Mouse (Mus musculus) right cerebral cortex, postnatal 4 days (tissue): ENCODE measurements around the gene Pgr.

Source experiments
- DNase-seq: peaks from one replicate; pipeline ENCODE4 v3.0.0-alpha.2; 2022

Pgr gene

DNA sequence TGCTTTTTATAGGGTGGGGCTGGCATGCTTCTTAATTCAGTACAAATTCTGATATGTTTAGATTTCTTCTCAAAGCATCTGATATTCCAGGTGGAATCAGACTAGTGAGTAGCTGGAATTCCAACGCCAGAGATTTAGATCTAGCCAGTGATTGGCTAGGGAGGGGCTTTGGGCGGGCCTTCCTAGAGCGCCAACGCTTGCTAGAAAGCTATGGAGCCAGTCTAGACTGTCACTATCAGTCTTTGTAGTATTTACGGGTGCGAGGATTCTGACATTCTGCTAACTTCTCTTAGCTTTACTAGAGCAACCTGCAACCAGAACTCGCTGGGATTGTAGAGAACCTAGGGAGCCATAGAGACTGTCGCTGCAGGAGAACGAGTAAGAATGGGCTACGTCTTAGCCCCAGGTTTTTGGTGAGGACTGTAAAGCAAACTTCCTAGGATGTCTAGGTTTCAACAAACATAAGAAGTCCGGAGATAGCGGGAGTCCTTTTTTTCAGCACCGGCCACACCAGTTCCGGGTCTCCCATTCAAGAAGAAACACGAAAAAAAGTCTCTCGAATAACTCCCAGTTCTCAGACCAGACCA, at the start of gene Pgr:
Gene Pgr (plus strand): TSS at position 218 of the 587 bp plus-strand sequence.
- peak; percentile 22 for DNase-seq

DNA sequence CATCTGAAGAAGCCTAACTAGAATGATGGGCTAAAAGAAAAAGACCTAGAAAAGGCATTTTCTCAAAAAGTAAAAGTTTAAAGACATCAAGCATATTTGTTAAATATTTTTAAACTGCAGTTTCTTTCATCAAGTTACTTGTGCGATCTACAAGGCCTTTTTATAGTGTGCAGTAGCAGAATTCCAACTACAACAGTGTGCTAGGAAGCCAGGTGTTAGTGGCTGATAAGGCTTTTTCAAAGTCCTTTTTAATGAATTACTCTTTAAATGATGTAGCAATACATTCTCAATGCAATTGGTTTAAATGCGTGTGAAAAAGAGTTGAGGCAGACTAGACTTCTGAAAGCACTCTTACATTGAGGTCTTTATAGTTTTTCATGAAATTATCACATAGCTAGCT, 42.2 kb upstream of the Pgr start:
- no peak for DNase-seq

DNA sequence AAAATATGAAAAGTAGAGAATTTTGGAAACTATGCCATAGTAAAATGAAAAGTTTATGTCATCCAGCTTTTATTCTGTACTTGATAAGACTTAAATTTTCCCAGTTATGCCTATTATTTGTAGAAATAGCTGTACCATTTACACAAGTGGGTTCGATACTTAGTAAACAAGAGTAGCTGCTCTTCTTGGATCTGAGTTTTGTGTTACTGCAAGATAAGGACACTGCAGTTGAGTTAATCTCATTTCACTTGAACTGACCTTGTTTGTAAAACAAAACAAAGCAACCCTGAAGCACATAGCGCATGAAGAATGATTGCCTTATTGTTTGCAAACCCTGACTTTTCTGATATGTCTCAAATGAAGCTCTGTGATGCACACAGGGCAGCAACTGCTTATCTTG, 31.1 kb upstream of the Pgr start:
- no peak for DNase-seq

DNA sequence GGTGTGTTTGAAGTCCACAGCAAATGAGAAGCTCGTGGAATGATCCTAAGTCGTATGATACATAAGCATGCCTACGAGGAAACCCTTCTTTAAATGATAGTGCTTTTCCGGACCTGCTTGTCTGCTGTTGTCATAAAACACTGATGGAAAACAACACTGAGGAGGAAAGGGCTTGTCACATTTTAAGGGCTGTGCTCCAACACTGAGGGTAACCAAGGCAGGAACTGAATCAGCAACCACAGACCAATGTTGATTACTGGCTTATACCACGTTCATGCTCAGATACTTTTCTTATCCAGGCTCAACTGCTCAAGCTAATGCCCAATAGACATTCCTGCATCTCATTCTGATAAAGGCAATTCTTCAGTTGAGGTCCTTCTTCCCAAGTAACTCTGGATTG, 4.4 kb upstream of the Pgr start:
- DNase-seq = no peak

DNA sequence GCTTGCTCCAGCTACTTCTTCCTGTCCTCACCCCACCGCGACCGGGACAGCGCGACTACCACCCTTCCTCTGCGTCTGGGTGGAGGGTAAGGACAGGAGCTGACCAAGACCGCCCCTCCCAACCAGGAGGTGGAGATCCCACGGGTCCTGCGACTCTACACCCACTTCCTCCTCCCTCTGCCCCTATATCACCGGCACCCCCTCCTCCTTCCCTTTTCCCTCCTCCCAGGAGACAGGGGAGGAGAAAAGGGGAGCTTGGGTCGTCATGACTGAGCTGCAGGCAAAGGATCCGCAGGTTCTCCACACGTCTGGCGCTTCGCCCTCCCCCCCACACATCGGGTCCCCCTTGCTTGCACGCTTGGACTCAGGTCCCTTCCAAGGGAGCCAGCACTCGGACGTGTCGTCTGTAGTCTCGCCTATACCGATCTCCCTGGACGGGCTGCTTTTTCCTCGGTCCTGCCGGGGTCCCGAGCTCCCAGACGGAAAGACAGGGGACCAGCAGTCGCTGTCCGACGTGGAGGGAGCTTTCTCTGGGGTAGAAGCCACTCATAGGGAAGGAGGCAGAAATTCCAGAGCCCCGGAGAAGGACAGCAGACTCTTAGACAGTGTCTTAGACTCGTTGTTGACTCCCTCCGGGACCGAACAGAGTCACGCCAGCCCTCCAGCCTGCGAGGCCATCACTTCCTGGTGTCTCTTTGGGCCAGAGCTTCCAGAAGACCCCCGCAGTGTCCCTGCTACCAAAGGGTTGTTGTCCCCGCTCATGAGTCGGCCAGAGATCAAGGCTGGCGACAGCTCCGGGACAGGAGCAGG, 775 bp downstream of the Pgr start:
- DNase-seq = peak; percentile 35

DNA sequence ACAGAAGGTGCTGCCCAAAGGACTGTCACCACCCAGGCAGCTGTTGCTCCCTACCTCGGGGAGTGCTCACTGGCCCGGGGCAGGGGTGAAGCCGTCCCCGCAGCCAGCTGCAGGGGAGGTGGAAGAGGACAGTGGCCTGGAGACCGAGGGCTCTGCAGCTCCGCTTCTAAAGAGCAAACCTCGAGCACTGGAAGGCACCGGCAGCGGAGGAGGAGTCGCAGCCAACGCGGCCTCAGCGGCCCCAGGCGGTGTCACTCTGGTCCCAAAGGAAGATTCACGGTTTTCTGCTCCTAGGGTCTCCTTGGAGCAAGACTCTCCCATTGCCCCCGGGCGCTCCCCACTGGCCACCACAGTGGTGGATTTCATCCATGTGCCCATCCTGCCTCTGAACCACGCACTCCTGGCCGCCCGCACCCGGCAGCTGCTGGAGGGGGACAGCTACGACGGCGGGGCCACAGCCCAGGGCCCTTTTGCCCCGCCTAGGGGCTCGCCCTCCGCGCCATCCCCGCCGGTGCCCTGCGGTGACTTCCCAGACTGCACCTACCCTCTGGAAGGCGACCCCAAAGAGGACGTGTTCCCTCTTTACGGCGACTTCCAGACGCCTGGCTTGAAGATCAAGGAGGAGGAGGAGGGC, 1.5 kb downstream of the Pgr start:
- DNase-seq = no peak

DNA sequence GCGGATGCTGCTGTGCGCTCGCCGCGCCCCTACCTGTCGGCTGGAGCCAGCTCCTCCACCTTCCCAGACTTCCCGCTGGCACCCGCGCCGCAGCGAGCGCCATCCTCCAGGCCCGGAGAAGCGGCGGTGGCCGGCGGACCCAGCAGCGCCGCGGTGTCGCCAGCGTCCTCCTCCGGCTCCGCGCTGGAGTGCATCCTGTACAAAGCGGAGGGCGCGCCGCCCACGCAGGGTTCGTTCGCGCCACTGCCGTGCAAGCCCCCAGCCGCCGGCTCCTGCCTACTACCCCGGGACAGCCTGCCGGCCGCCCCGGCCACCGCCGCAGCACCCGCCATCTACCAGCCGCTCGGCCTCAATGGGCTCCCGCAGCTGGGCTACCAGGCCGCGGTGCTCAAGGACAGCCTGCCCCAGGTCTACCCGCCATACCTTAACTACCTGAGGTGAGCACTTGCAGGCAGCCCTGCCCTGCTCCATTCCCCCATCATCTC, 2.1 kb downstream of the Pgr start:
- peak; percentile 65 for DNase-seq

DNA sequence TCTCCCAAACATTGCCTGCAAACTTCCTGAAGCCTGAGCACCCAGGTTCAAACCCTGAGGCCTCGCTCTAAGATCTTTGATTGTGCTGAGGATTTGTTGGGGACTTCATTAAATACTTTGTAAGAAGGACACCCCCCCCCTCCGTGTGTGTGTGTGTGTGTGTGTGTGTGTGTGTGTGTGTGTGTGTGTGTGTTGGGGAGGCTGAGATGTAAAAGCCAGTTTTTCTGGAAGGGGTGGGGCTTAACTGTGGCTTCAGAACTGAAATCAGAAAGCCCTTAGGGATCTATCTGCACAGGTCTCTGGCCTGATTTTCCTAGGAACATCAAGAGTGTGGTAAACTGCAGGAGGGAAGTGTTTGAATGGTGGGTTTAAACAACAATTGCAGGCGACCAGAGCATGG, 2.6 kb downstream of the Pgr start:
- peak; percentile 13 for DNase-seq

DNA sequence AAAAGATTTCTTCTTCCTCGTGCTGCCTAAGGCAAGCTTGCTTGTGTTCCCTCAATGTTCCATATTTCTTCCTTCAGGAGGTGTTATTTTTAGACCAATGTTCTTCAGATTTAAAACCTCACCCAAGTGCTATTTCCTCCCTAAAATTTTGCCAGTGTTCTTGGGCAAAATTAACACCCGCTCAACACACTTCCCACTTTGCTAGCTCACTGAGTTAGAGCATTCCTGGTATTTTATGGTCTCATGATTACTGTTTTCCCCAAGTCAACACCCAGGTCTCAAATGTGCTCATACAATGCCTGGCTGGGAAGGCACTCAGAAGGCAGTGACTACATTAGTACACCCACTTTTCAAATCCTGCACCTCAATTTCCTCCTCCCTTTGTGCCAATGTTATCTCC, 27.9 kb downstream of the Pgr start:
- DNase-seq = no peak

DNA sequence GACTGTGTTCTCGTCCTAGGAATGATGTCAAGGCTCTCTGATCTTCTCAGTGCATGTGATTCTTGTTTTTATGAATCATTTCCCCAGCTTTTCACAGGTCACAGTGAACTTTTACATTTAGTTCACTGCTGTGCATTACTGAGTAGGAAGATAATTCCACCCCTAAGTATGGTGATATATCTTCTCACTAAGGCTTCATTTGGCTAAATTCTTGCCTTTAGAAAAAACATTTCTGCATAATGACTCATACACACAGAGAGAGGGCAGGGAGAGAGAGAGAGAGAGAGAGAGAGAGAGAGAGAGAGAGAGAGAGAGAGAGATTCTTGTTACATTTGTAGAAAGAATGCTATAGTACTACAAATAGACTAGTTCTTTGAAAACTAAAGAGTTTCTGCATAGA, 38.1 kb downstream of the Pgr start:
- no peak for DNase-seq

DNA sequence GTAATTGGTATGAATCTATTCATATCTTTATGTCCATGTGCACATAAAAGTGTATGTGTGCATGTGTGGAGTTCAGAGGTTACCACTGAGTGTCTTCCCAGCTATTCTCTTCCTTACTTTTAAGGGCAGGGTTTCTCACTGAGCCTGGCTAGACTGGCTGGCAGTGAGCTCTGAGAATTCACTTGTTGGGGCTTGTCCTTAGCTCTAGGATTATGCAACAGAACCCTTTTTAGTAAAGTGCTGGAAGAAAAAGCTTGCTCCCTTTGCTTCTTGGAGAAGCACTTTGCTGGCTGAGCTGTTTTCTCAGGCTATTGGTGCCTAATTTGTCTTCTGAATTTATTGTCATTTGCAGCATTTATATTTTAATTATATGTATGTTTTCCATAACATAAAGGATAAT, 53.7 kb downstream of the Pgr start:
- no peak for DNase-seq

DNA sequence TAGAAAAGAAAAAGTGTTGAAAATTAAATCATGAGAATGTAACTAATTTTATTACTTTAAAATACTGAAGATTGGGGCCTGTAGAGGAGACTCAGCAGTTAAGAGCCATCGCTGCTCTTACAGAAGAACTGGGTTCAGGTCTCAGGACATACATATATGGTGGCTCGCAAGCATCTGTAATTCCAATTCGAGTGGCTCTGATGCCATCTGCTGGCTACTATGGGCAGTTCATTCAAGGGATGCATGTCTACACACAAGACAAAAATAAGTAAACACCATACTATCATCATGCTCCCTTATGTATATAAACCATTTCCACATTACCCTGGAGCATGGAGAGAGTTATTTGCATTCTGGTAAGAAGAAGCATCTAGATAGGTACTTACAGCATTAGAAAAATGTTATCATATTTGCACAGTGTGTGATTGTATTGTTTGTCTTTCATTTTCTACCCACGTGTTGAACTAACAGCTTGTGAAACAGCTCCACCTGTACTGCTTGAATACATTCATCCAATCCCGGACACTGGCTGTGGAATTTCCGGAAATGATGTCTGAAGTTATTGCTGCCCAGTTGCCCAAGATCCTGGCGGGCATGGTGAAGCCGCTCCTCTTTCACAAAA, 65.0 kb downstream of the Pgr start:
- DNase-seq = peak; percentile 16

DNA sequence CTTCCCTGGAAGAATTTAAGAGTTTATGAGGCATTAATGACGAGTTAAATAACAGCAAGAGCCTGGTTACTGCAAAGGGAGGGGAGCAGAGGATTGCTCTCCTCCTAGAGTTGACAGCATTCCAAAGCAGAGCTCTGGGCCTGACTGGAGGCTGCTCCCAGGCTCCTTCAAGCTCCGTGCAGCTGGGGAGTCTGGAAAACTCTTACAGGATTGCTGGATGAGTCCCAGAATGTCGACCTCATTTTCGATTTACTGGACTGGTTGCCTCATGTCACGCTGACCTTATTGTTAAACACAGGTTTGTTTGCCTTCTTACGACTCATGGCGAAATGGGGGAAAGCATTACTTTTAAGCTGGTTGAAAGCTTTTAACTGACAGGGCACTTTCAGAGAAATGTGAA, 70.6 kb downstream of the Pgr start:
- no peak for DNase-seq

DNA sequence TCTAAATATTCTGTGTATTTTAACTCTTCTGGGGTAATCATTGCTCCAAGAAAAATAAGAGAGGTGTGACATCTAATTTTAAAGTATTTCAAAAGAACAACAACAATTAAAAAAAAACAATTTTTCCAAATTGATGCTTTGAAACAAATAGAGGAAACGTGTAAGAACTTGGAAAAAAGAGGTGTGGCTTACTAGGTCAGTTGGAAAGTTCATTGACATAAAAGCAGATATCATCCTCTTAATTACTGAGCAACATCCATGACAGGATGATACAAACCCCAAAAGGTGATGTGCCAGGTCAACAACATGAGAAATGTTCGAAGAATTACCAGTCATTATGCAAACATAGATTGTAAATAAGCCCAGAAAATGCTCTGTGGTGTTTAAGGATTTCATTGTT, 71.9 kb downstream of the Pgr start, which contains the start of gene Gm16485:
Gene Gm16485 (plus strand): TSS at position 301 of the 400 bp plus-strand sequence.
- DNase-seq = no peak

DNA sequence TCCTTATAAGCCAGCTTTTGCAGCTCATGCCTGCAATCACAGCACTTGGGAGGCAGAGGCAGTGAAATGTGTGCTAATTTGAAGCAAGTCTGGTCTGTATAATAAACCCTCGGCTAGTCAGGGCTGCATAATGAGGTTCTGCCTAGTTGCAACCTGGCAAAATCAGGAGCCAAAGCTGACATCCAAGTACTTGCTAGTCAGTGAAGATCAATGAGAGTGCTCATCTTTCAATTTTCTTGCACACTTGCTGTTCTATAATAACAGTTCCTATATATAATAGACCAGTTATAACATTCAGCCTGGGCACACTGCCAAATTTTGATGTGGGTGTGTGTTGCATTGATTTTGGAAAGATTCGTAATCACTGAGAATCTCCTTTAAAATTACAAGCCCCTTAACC, 78.1 kb downstream of the Pgr start:
- peak; percentile 48 for DNase-seq

DNA sequence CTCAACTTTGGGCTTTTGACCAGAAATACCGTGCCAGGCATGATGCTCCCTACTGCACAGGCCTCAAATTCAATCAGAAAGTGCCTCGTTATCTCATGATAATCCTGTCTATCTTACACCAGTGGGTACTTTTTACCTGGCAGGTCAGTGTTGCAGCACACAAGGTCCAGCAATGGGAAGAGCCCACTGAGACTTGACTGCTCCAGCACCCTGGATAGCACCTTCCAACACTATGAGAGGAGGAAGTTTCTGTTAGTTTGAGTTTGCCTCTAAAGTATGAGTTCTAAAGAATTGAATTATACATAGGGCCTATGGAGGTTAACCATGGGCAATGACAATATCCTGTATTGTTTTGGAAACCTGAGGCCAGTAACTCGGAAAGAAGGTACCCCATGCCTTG, 82.7 kb downstream of the Pgr start:
- no peak for DNase-seq

DNA sequence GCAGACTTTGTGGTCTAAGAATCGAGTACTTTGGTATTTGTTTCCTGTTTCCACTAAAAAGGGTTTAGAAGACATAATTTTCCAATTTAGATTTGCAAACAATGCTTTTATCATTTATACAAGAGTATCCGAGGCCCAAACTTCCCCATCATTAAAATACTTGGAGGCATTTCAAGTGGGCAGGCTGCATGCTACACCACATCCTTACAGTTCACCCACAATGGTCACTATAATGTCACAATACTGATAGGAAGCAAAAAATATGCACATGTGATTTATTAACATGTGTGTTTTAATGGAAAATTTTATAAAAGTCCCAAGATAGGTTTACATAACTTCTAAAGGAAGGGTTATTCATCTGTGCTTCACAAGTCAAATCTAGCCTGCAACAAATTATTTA, 96.9 kb downstream of the Pgr start:
- DNase-seq = no peak

DNA sequence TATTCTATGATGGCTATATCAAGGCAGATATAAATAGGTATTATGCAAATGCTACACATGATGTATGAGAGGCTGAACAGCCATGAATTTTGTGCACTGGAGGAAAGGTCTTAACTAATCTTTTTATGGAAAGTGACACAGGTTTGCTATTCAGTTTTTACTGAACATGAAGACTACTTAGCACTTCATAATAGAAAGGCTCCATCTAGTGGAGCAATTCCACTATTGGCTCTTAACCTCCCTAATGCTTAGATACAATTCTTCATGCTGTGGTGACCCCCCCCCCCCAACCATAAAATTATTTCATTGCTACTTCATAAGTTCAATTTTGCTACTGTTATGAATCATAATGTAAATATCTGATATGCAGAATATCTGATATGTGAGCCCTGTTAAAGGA, 101.5 kb downstream of the Pgr start:
- no peak for DNase-seq

DNA sequence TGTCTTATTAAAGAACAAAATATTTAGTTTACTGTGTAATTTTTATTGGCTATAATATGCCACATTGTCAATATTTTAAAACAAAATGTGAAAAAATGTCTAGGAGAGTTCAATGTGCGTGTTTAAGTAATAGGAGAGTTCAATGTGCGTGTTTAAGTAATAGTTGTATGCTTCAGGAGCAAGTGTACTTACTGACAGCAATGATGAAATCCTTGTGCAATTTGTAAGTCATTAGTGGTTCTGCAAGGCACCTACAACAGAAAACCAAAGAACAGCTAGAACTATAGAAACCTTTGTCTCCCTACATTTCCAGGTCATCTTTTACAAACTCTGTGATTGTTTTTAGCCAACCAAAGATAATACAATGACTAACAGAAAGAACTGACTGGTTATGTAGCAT, 115.5 kb downstream of the Pgr start:
- no peak for DNase-seq
